ENCODE assay signal across 9 mouse cellular contexts in genomic region chr5:135945916-135946408, GRCm38 (mm10). TPM values are rescaled to one million over a fixed set of nuclear protein-coding genes. Genes with fewer than 3 reads are reported as not detected.
DNase-seq lines count a peak whose midpoint lies in the region; ATAC-seq and TF ChIP-seq lines count a peak whose summit lies in the region.
"Had no signal": no experiment of that assay in that cellular context is flagged by ENCODE, and none has a peak within 500 bp of the region (broad histone marks: within the 10 kb centered on the region; RNA-seq: fewer than 3 reads in every experiment).

No protein-coding gene starts in this region.

- H3K9me3 ChIP-seq in embryonic facial prominence, embryonic 12.5 days = no peaks in the 10 kb centered on the region
- H3K9me3 ChIP-seq in embryonic facial prominence, embryonic 10.5 days = no peaks in the 10 kb centered on the region
- no peaks in the 10 kb centered on the region for H3K9me3 ChIP-seq in lung, embryonic 14.5 days (ENCODE audit: low read depth, low read length)
- no peaks in the 10 kb centered on the region for H3K9me3 ChIP-seq in embryonic facial prominence, embryonic 15.5 days (replicated peaks)
- H3K9me3 ChIP-seq in midbrain, postnatal 0 days (ENCODE audit: low read length) = no peaks in the 10 kb centered on the region
- H3K9me3 ChIP-seq: limb, embryonic 12.5 days had no signal

- H3K9ac ChIP-seq in embryonic facial prominence, embryonic 12.5 days = no peak overlapping the region
- H3K9ac ChIP-seq in lung, embryonic 14.5 days = peak overlapping the region; percentile 3
- H3K9ac ChIP-seq in embryonic facial prominence, embryonic 15.5 days = no peak overlapping the region
- H3K9ac ChIP-seq in midbrain, postnatal 0 days (replicated peaks; ENCODE audit: low read length, poor library complexity, severe bottlenecking) = no peak overlapping the region
- H3K9ac ChIP-seq: limb, embryonic 12.5 days had no signal

- H3K4me2 ChIP-seq in embryonic facial prominence, embryonic 12.5 days (replicated peaks) = no peak overlapping the region; the same call in 1 of the 2 replicates
- peak overlapping the region; percentile 42 for H3K4me2 ChIP-seq in lung, embryonic 14.5 days
- H3K4me2 ChIP-seq in embryonic facial prominence, embryonic 15.5 days (replicated peaks) = 0 out of 2 replicates have a peak overlapping the region, but pooled peaks have one; percentile 15
- H3K4me2 ChIP-seq in midbrain, postnatal 0 days (ENCODE audit: low read depth, low read length, poor library complexity, severe bottlenecking) = peak overlapping the region; percentile 24; the same call in 1 of the 2 replicates
- H3K4me2 ChIP-seq: limb, embryonic 12.5 days had no signal

- DNase-seq in embryonic facial prominence, embryonic 10.5 days (ENCODE audit: low spot score) = no peak
- DNase-seq in lung, embryonic 14.5 days = peak; percentile 80
- DNase-seq in lung, postnatal 25 days (ENCODE audit: low spot score) = no peak
- peak; percentile 52 for DNase-seq in midbrain, postnatal 0 days (ENCODE audit: low spot score)
- no peak for DNase-seq in testis, postnatal 14 days (ENCODE audit: low spot score)
- DNase-seq in embryo, embryonic 10.5 days (ENCODE audit: low spot score) = no peak

- ATAC-seq in embryonic facial prominence, embryonic 12.5 days (ENCODE audit: insufficient number of reproducible peaks, insufficient read depth, low FRiP score, low TSS enrichment) = peak; percentile 49; the same call in 1 of the 2 replicates
- ATAC-seq in lung, embryonic 14.5 days (ENCODE audit: insufficient read depth) = peak; percentile 63
- peak; percentile 43 for ATAC-seq in embryonic facial prominence, embryonic 15.5 days (ENCODE audit: insufficient number of reproducible peaks, low FRiP score, low TSS enrichment, low read depth)
- no peak for ATAC-seq in midbrain, postnatal 0 days (ENCODE audit: low FRiP score)

- H3K36me3 ChIP-seq in embryonic facial prominence, embryonic 12.5 days = no peaks in the 10 kb centered on the region
- H3K36me3 ChIP-seq in embryonic facial prominence, embryonic 10.5 days (replicated peaks) = no peaks in the 10 kb centered on the region
- no peaks in the 10 kb centered on the region for H3K36me3 ChIP-seq in lung, embryonic 14.5 days (ENCODE audit: insufficient read depth)
- H3K36me3 ChIP-seq in embryonic facial prominence, embryonic 15.5 days = no peaks in the 10 kb centered on the region
- no peaks in the 10 kb centered on the region for H3K36me3 ChIP-seq in midbrain, postnatal 0 days (ENCODE audit: insufficient read depth, low read length)
- H3K36me3 ChIP-seq: limb, embryonic 12.5 days had no signal

- TF ChIP-seq CTCF in lung, embryonic 14.5 days (IDR thresholded peaks at IDR 0.05; ENCODE audit: low read depth) = no peak
- no peak for TF ChIP-seq CTCF in midbrain, postnatal 0 days (IDR thresholded peaks at IDR 0.05)

- peaks cover 7% of the 10 kb centered on the region; the same call in 1 of the 2 replicates for H3K4me1 ChIP-seq in embryonic facial prominence, embryonic 12.5 days
- peaks cover 12% of the 10 kb centered on the region for H3K4me1 ChIP-seq in embryonic facial prominence, embryonic 10.5 days
- peaks cover 4% of the 10 kb centered on the region; the same call in 1 of the 2 replicates for H3K4me1 ChIP-seq in lung, embryonic 14.5 days (ENCODE audit: insufficient read depth)
- H3K4me1 ChIP-seq in embryonic facial prominence, embryonic 15.5 days = peaks cover 12% of the 10 kb centered on the region
- no peaks in the 10 kb centered on the region for H3K4me1 ChIP-seq in midbrain, postnatal 0 days (ENCODE audit: insufficient read depth, low read length)

- WGBS in embryonic facial prominence, embryonic 12.5 days = 50% methylated on average over 10 of the region's 10 CpGs
- WGBS in embryonic facial prominence, embryonic 10.5 days = 66% methylated on average over 10 of the region's 10 CpGs
- 47% methylated on average over 10 of the region's 10 CpGs for WGBS in lung, embryonic 14.5 days
- WGBS in embryonic facial prominence, embryonic 15.5 days = 42% methylated on average over 10 of the region's 10 CpGs
- WGBS in midbrain, postnatal 0 days = 29% methylated on average over 10 of the region's 10 CpGs

- H3K4me3 ChIP-seq in embryonic facial prominence, embryonic 12.5 days = no peak overlapping the region
- no peak overlapping the region for H3K4me3 ChIP-seq in embryonic facial prominence, embryonic 10.5 days
- no peak overlapping the region for H3K4me3 ChIP-seq in lung, embryonic 14.5 days (ENCODE audit: low read depth, low read length)
- no peak overlapping the region for H3K4me3 ChIP-seq in embryonic facial prominence, embryonic 15.5 days (replicated peaks)
- H3K4me3 ChIP-seq in midbrain, postnatal 0 days (ENCODE audit: low read depth, low read length) = no peak overlapping the region
- H3K4me3 ChIP-seq: limb, embryonic 12.5 days had no signal

- H3K27ac ChIP-seq in embryonic facial prominence, embryonic 12.5 days = no peak overlapping the region
- H3K27ac ChIP-seq in embryonic facial prominence, embryonic 10.5 days (replicated peaks) = no peak overlapping the region
- 0 out of 2 replicates have a peak overlapping the region, but pooled peaks have one; percentile 15 for H3K27ac ChIP-seq in lung, embryonic 14.5 days (ENCODE audit: low read depth)
- H3K27ac ChIP-seq in embryonic facial prominence, embryonic 15.5 days (replicated peaks) = no peak overlapping the region; the same call in 1 of the 2 replicates
- H3K27ac ChIP-seq in midbrain, postnatal 0 days (ENCODE audit: low read depth, low read length) = no peak overlapping the region

- no peaks in the 10 kb centered on the region for H3K27me3 ChIP-seq in embryonic facial prominence, embryonic 12.5 days
- H3K27me3 ChIP-seq in embryonic facial prominence, embryonic 10.5 days (replicated peaks; ENCODE audit: low read depth, poor library complexity, severe bottlenecking) = no peaks in the 10 kb centered on the region
- no peaks in the 10 kb centered on the region for H3K27me3 ChIP-seq in lung, embryonic 14.5 days (ENCODE audit: insufficient read depth, low read length)
- H3K27me3 ChIP-seq in embryonic facial prominence, embryonic 15.5 days = no peaks in the 10 kb centered on the region
- no peaks in the 10 kb centered on the region for H3K27me3 ChIP-seq in midbrain, postnatal 0 days (ENCODE audit: insufficient read depth, low read length)
- H3K27me3 ChIP-seq: limb, embryonic 12.5 days had no signal

RNA-seq across cellular contexts. Expression of gene Ywhag, which starts 11.5 kb away (rescaled TPM):
- 221 and 228 TPM in 2 replicates for polyA plus RNA-seq in embryonic facial prominence, embryonic 12.5 days (2016; fragmentation: Nextera tagmentation; extraction: Ambion mirVana)
- polyA plus RNA-seq in embryonic facial prominence, embryonic 10.5 days (2016; fragmentation: Nextera tagmentation; extraction: Ambion mirVana) = 244 and 257 TPM in 2 replicates
- polyA plus RNA-seq in lung, embryonic 14.5 days (2014; fragmentation: Nextera tagmentation; extraction: Ambion mirVana) = 74.7 and 79.0 TPM in 2 replicates
- polyA plus RNA-seq in embryonic facial prominence, embryonic 15.5 days (2015; fragmentation: Nextera tagmentation; extraction: Ambion mirVana) = 149 and 156 TPM in 2 replicates
- total RNA-seq in midbrain, postnatal 0 days (2014; rRNA removed) = 357 and 411 TPM in 2 replicates
- 906 and 919 TPM in 2 replicates for polyA plus RNA-seq in midbrain, postnatal 0 days (2015; fragmentation: Nextera tagmentation; extraction: Ambion mirVana)

RNA-seq across cellular contexts. Expression of gene Ssc4d, which starts 28.4 kb away (rescaled TPM):
- polyA plus RNA-seq in embryonic facial prominence, embryonic 12.5 days (2016; fragmentation: Nextera tagmentation; extraction: Ambion mirVana) = 4.7 and 5.1 TPM in 2 replicates
- polyA plus RNA-seq in embryonic facial prominence, embryonic 10.5 days (2016; fragmentation: Nextera tagmentation; extraction: Ambion mirVana) = 3.1 and 4.0 TPM in 2 replicates
- polyA plus RNA-seq in lung, embryonic 14.5 days (2014; fragmentation: Nextera tagmentation; extraction: Ambion mirVana) = 3.2 and 3.8 TPM in 2 replicates
- 2.8 and 3.4 TPM in 2 replicates for polyA plus RNA-seq in embryonic facial prominence, embryonic 15.5 days (2015; fragmentation: Nextera tagmentation; extraction: Ambion mirVana)
- 8.0 and 8.9 TPM in 2 replicates for total RNA-seq in midbrain, postnatal 0 days (2014; rRNA removed)
- polyA plus RNA-seq in midbrain, postnatal 0 days (2015; fragmentation: Nextera tagmentation; extraction: Ambion mirVana) = 3.6 TPM in 2 replicates

RNA-seq across cellular contexts. Expression of gene Zp3, which starts 33.9 kb away (rescaled TPM):
- 0.12 TPM in 1 of 2 replicates, not detected in the other for polyA plus RNA-seq in embryonic facial prominence, embryonic 12.5 days (2016; fragmentation: Nextera tagmentation; extraction: Ambion mirVana)
- polyA plus RNA-seq in embryonic facial prominence, embryonic 10.5 days (2016; fragmentation: Nextera tagmentation; extraction: Ambion mirVana) = not detected in 2 replicates
- polyA plus RNA-seq in lung, embryonic 14.5 days (2014; fragmentation: Nextera tagmentation; extraction: Ambion mirVana) = not detected in 2 replicates
- polyA plus RNA-seq in embryonic facial prominence, embryonic 15.5 days (2015; fragmentation: Nextera tagmentation; extraction: Ambion mirVana) = 0.40 and 0.83 TPM in 2 replicates
- 0.99 TPM in 1 of 2 replicates, not detected in the other for total RNA-seq in midbrain, postnatal 0 days (2014; rRNA removed)
- 0.21 and 0.27 TPM in 2 replicates for polyA plus RNA-seq in midbrain, postnatal 0 days (2015; fragmentation: Nextera tagmentation; extraction: Ambion mirVana)
- polyA plus RNA-seq: limb, embryonic 12.5 days had no signal

RNA-seq across cellular contexts. Expression of gene Dtx2, which starts 48.6 kb away (rescaled TPM):
- 33.8 and 38.9 TPM in 2 replicates for polyA plus RNA-seq in embryonic facial prominence, embryonic 12.5 days (2016; fragmentation: Nextera tagmentation; extraction: Ambion mirVana)
- polyA plus RNA-seq in embryonic facial prominence, embryonic 10.5 days (2016; fragmentation: Nextera tagmentation; extraction: Ambion mirVana) = 38.5 and 39.2 TPM in 2 replicates
- 21.4 and 24.4 TPM in 2 replicates for polyA plus RNA-seq in lung, embryonic 14.5 days (2014; fragmentation: Nextera tagmentation; extraction: Ambion mirVana)
- 35.0 and 36.5 TPM in 2 replicates for polyA plus RNA-seq in embryonic facial prominence, embryonic 15.5 days (2015; fragmentation: Nextera tagmentation; extraction: Ambion mirVana)
- 22.3 and 25.4 TPM in 2 replicates for total RNA-seq in midbrain, postnatal 0 days (2014; rRNA removed)
- polyA plus RNA-seq in midbrain, postnatal 0 days (2015; fragmentation: Nextera tagmentation; extraction: Ambion mirVana) = 20.1 and 20.5 TPM in 2 replicates

RNA-seq across cellular contexts. Expression of gene Hspb1, which starts 58.2 kb away (rescaled TPM):
- polyA plus RNA-seq in embryonic facial prominence, embryonic 12.5 days (2016; fragmentation: Nextera tagmentation; extraction: Ambion mirVana) = 67.9 and 74.8 TPM in 2 replicates
- 24.0 and 24.4 TPM in 2 replicates for polyA plus RNA-seq in embryonic facial prominence, embryonic 10.5 days (2016; fragmentation: Nextera tagmentation; extraction: Ambion mirVana)
- 62.8 and 68.1 TPM in 2 replicates for polyA plus RNA-seq in lung, embryonic 14.5 days (2014; fragmentation: Nextera tagmentation; extraction: Ambion mirVana)
- 803 and 821 TPM in 2 replicates for polyA plus RNA-seq in embryonic facial prominence, embryonic 15.5 days (2015; fragmentation: Nextera tagmentation; extraction: Ambion mirVana)
- 26.2 and 28.8 TPM in 2 replicates for total RNA-seq in midbrain, postnatal 0 days (2014; rRNA removed)
- 19.2 and 19.3 TPM in 2 replicates for polyA plus RNA-seq in midbrain, postnatal 0 days (2015; fragmentation: Nextera tagmentation; extraction: Ambion mirVana)

Comparison
In these comparisons a context has a peak if more than half of its experiments do, and no peak if none do; other contexts are left out.
1. DNase-seq: peak in lung, embryonic 14.5 days (single experiment) and midbrain, postnatal 0 days (single experiment); none in embryonic facial prominence, embryonic 10.5 days (single experiment), lung, postnatal 25 days (single experiment), testis, postnatal 14 days (single experiment) and embryo, embryonic 10.5 days (single experiment).